Mouse (Mus musculus) CH12.LX (cell line): Measurements from ENCODE around the gene Sik3. TPM values are rescaled to one million over a fixed set of nuclear protein-coding genes. Genes with fewer than 3 reads are reported as not detected.

Experiments
- DNase-seq: peaks from one replicate; pipeline ENCODE4 v3.0.0-alpha.2; 2013; ENCODE audit errors: extremely low read depth
- H3K27ac ChIP-seq: 2 replicates; pipeline ENCODE4 v1.5.1; 2012; ENCODE audit warnings: low read depth, mild to moderate bottlenecking, control low read depth, moderate library complexity; ENCODE audit not compliant: insufficient read depth
- H3K27me3 ChIP-seq: replicated peaks from 2 replicates; pipeline ENCODE3; 2012; ENCODE audit warnings: inconsistent platforms
- H3K36me3 ChIP-seq, 2 experiments: replicated peaks in 1 of 2; 2 replicates each; pipeline versions ENCODE3 to v1.6.1; 2012; ENCODE audit warnings: inconsistent platforms in 1 of 2, low read length in 1 of 2, mild to moderate bottlenecking in 1 of 2, mixed read lengths in 1 of 2, moderate library complexity in 1 of 2; ENCODE audit not compliant: control insufficient read depth in 1 of 2, insufficient read depth in 1 of 2
- H3K4me1 ChIP-seq, 2 experiments: 2 replicates each; pipeline ENCODE4 v1.6.1; 2012; ENCODE audit warnings: inconsistent platforms in 1 of 2, moderate library complexity in 1 of 2; ENCODE audit not compliant: insufficient read depth in 2 of 2, control insufficient read depth in 1 of 2
- H3K4me2 ChIP-seq: 2 replicates; pipeline ENCODE4 v1.6.1; 2012; ENCODE audit warnings: low read depth, mild to moderate bottlenecking, control low read depth; ENCODE audit not compliant: poor library complexity, insufficient read depth, severe bottlenecking
- H3K4me3 ChIP-seq, 3 experiments: fragments of 150-350 bp in 1 of 3; sonication (generic) in 1 of 3; replicated peaks in 1 of 3; 2 replicates each; pipeline versions ENCODE3 to v1.5.1; 2011 to 2012; ENCODE audit warnings: low read depth in 2 of 3, low read length in 2 of 3, mild to moderate bottlenecking in 2 of 3, moderate library complexity in 2 of 3, control low read depth in 1 of 3, improper control_type of control experiment in 1 of 3, inconsistent platforms in 1 of 3, mixed read lengths in 1 of 3; ENCODE audit not compliant: poor library complexity in 1 of 3
- H3K79me2 ChIP-seq: replicated peaks from 2 replicates; pipeline ENCODE4 v1.6.1; 2012; ENCODE audit warnings: mild to moderate bottlenecking, moderate library complexity; ENCODE audit not compliant: control insufficient read depth, poor library complexity, insufficient read depth, severe bottlenecking; ENCODE audit errors: extremely low read depth
- H3K9ac ChIP-seq: 2 replicates; pipeline ENCODE4 v1.6.1; 2012; ENCODE audit warnings: low read depth, mild to moderate bottlenecking, control low read depth, moderate library complexity; ENCODE audit not compliant: insufficient read depth
- H3K9me3 ChIP-seq: replicated peaks from 2 replicates; pipeline ENCODE3; 2012; ENCODE audit warnings: low read length, inconsistent platforms, mixed read lengths
- BHLHE40 ChIP-seq: IDR thresholded peaks from 2 replicates; pipeline ENCODE4 v1.6.1; 2011; ENCODE audit warnings: mild to moderate bottlenecking, low read depth, low read length, improper control_type of control experiment
- CTCF ChIP-seq, 2 experiments: IDR thresholded peaks in 1 of 2; conservative IDR thresholded peaks in 1 of 2; 2 replicates each; pipeline ENCODE4 v1.5.1; 2011 to 2012; ENCODE audit warnings: low read depth in 2 of 2, low read length in 2 of 2, improper control_type of control experiment in 1 of 2, inconsistent platforms in 1 of 2, mild to moderate bottlenecking in 1 of 2, moderate library complexity in 1 of 2
- E2F4 ChIP-seq: IDR thresholded peaks from 2 replicates; pipeline ENCODE4 v1.6.1; 2011; ENCODE audit warnings: low read depth, low read length, improper control_type of control experiment; ENCODE audit not compliant: insufficient replicate concordance
- ELF1 ChIP-seq: IDR thresholded peaks from 2 replicates; pipeline ENCODE4 v1.6.1; 2014; ENCODE audit warnings: low read depth, mild to moderate bottlenecking, inconsistent platforms, low read length, improper control_type of control experiment
- EP300 ChIP-seq: IDR thresholded peaks from 2 replicates; pipeline ENCODE4 v1.6.1; 2011; ENCODE audit warnings: low read length, improper control_type of control experiment
- HCFC1 ChIP-seq: IDR thresholded peaks from 2 replicates; pipeline ENCODE4 v1.6.1; 2012; ENCODE audit warnings: low read depth, mild to moderate bottlenecking, inconsistent platforms, low read length, improper control_type of control experiment
- IRF4 ChIP-seq: IDR thresholded peaks from 2 replicates; pipeline ENCODE4 v1.6.1; 2014; ENCODE audit warnings: low read depth, mild to moderate bottlenecking, inconsistent platforms, low read length, improper control_type of control experiment
- MEF2A ChIP-seq: IDR thresholded peaks from 2 replicates; pipeline ENCODE4 v1.6.1; 2014; ENCODE audit warnings: low read depth, mild to moderate bottlenecking, inconsistent platforms, low read length, improper control_type of control experiment, borderline replicate concordance
- NRF1 ChIP-seq: IDR thresholded peaks from 2 replicates; pipeline ENCODE4 v1.6.1; 2014; ENCODE audit warnings: low read depth, mild to moderate bottlenecking, inconsistent platforms, low read length, improper control_type of control experiment, moderate library complexity
- PAX5 ChIP-seq: IDR thresholded peaks from 2 replicates; pipeline ENCODE4 v1.6.1; 2012; ENCODE audit warnings: low read length, inconsistent platforms, mixed read lengths
- POLR2A ChIP-seq: IDR thresholded peaks from 2 replicates; pipeline ENCODE4 v1.6.1; 2011; ENCODE audit warnings: low read depth, mild to moderate bottlenecking, improper control_type of control experiment, low read length
- POLR2AphosphoS2 ChIP-seq: IDR thresholded peaks from 2 replicates; pipeline ENCODE4 v1.6.1; 2011; ENCODE audit warnings: low read depth, low read length, improper control_type of control experiment
- RAD21 ChIP-seq: IDR thresholded peaks from 2 replicates; pipeline ENCODE4 v1.6.1; 2011; ENCODE audit warnings: low read depth, mild to moderate bottlenecking, low read length, improper control_type of control experiment, moderate library complexity
- SMC3 ChIP-seq: IDR thresholded peaks from 2 replicates; pipeline ENCODE4 v1.6.1; 2011; ENCODE audit warnings: low read depth, low read length, improper control_type of control experiment
- TCF12 ChIP-seq: IDR thresholded peaks from 2 replicates; pipeline ENCODE4 v1.6.1; 2014; ENCODE audit warnings: low read depth, mild to moderate bottlenecking, inconsistent platforms, low read length, improper control_type of control experiment
- UBTF ChIP-seq: IDR thresholded peaks from 2 replicates; pipeline ENCODE4 v1.6.1; 2012; ENCODE audit warnings: low read depth, mild to moderate bottlenecking, inconsistent platforms, low read length, improper control_type of control experiment, moderate library complexity
- USF1 ChIP-seq: IDR thresholded peaks from 2 replicates; pipeline ENCODE4 v1.6.1; 2014; ENCODE audit warnings: low read depth, mild to moderate bottlenecking, inconsistent platforms, low read length, improper control_type of control experiment
- dilution Hi-C: fragments of 300-500 bp; cut with MboI; formaldehyde crosslinking; loops from 2 replicates; pipeline ENCODE4 v1.14.3; 2020; ENCODE audit warnings: low sequenced_read_pairs; ENCODE audit not compliant: extremely low pct_unique_long_range_greater_than_20kb, extremely low pct_ligation_motif_present
- in situ Hi-C: fragments of 300-500 bp; cut with MboI; formaldehyde crosslinking; loops from 3 replicates; pipeline ENCODE4 v1.14.3; 2019; ENCODE audit warnings: low sequenced_read_pairs, low pct_ligation_motif_present, low pct_unique_long_range_greater_than_20kb, mixed read lengths
- polyA plus RNA-seq: library from polyadenylated mRNA; unstranded; fragments of >175 nt; gene quantifications from 2 replicates; pipeline ENCODE4 v1.2.1, GENCODE M21; 2012; ENCODE audit warnings: low read depth; ENCODE audit not compliant: insufficient read length
- total RNA-seq, 2 experiments: library from RNA; depleted of rRNA; stranded (reverse); fragments of 300-350 nt in 1 of 2; fragments of >200 nt in 1 of 2; gene quantifications; 2 replicates each; pipeline ENCODE4 v1.2.3; 2012 to 2014

Sik3 gene
- total and polyA plus RNA-seq, 3 experiments, result 14.9 to 29.8 (median 21.4) TPM

- peaks cover 6 to 23% of the 10 kb centered on the region in 2 experiments for H3K4me1 ChIP-seq
- no peak for DNase-seq
- no peaks in the 10 kb centered on the region for H3K27me3 ChIP-seq
- H3K4me2 ChIP-seq, result no peak overlapping the region
- TF ChIP-seq TCF12 (no peak), IRF4 (no peak), SMC3 (no peak), UBTF (no peak), BHLHE40 (no peak), E2F4 (no peak), CTCF (conservative IDR thresholded peaks at IDR 0.05 in 1 of 2, IDR thresholded peaks at IDR 0.05 in 1 of 2; ENCODE audit: low read depth in 2 of 2, low read length in 2 of 2) (no peak), RAD21 (no peak), USF1 (no peak), HCFC1 (no peak), PAX5 (no peak), ELF1 (no peak), MEF2A (no peak), POLR2AphosphoS2 (no peak), NRF1 (no peak)
- no peak overlapping the region for H3K4me3 ChIP-seq
- H3K36me3 ChIP-seq, result peaks cover 13 to 28% of the 10 kb centered on the region in 2 experiments
- no peak overlapping the region for H3K9ac ChIP-seq
- no peaks in the 10 kb centered on the region for H3K9me3 ChIP-seq
- H3K79me2 ChIP-seq, result peaks cover 17% of the 10 kb centered on the region
- in situ Hi-C loops (no loop called here), dilution Hi-C loops (no loop called here)
- H3K27ac ChIP-seq, result no peak overlapping the region
These were observed 258.2 kb downstream of the Sik3 start for GRCm38 (mm10) chr9:46270782-46271181.

DNA sequence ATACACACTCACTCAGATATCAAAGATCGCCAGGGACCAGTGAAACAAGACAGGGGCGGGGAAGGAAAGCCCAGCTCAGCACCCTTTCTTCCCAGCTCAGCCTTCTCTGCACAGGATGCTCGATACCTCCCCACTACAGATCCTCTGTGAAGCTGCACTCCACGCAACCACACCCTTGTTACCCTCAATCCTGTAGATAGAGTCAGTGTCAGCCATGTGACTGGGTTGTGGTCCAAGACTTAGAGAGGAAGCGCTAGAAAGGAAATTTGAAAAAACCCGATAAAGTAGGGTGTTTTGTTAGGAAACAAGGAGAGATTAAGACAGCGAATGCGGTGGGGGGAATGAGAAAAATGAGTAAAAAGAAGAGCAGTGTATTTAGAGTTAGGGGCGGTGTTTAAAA lies 259.4 kb downstream of the Sik3 start:
- no peak for DNase-seq
- H3K79me2 ChIP-seq, result peaks cover 17% of the 10 kb centered on the region
- peak overlapping the region in 2 of 3 experiments; percentile 91 to 98 for H3K4me3 ChIP-seq
- H3K9ac ChIP-seq, result peak overlapping the region; percentile 39
- no peaks in the 10 kb centered on the region for H3K9me3 ChIP-seq
- TF ChIP-seq USF1 (no peak), POLR2A (no peak), EP300 (no peak)
- peak overlapping the region; percentile 70 for H3K4me2 ChIP-seq
- H3K4me1 ChIP-seq, result peaks cover 6 to 23% of the 10 kb centered on the region in 2 experiments
- dilution Hi-C loops (no loop called here), in situ Hi-C loops (no loop called here)
- H3K27me3 ChIP-seq, result no peaks in the 10 kb centered on the region
- H3K27ac ChIP-seq, result no peak overlapping the region
- H3K36me3 ChIP-seq, result peaks cover 26 to 41% of the 10 kb centered on the region in 2 experiments
